Mouse (Mus musculus): Measurements from ENCODE around the gene Gm20388. TPM values are rescaled to one million over a fixed set of nuclear protein-coding genes. Genes with fewer than 3 reads are reported as not detected.
"Not testable (repeated sequence)": the region's sequence is repeated elsewhere in the genome, so short reads cannot be mapped to it uniquely, and the experiment has no call there.

The Gm20388 gene
- polyA plus RNA-seq, 1 experiment from 2014 or later = 5.3 TPM

DNA sequence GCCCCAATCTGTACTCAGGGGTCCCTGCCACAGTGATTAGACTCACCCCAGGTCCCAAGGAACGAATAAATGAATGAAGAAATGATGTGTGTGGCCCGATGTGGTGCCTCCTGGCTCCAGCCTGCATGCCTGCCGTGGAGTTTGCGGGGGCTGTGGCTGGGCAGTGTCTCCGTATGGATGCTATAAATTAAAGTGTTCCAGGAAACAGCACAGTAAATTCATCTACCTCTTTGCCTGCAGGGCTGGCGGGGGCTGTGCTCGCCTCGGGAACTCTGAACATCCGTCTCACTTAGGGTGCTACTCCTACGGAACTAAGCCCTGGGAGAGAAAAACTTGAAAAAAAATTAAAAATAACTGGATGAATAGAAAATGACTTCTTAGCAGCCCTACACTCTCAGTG is 441.5 kb downstream of the Gm20388 start:
- Histone ChIP-seq H3K9ac (ENCODE audit: low read depth, low read length) (no peak overlapping the region; the same call in 1 of the 2 replicates), H3K9me3 (ENCODE audit: control insufficient read depth, low read length) (no peaks in the 10 kb centered on the region), H3K27me3 (replicated peaks; ENCODE audit: control insufficient read depth, insufficient read depth, low read length) (no peaks in the 10 kb centered on the region), H3K4me2 (no peak overlapping the region), H3K4me3 (ENCODE audit: low read depth, low read length) (no peak overlapping the region), H3K36me3 (ENCODE audit: control insufficient read depth, insufficient read depth, low read length) (no peaks in the 10 kb centered on the region), H3K4me1 (replicated peaks; ENCODE audit: control insufficient read depth, insufficient read depth, low read length) (peaks cover 37% of the 10 kb centered on the region), H3K27ac (ENCODE audit: low read depth, low read length) (peak overlapping the region; percentile 16; the same call in 1 of the 2 replicates)
- no peak for ATAC-seq (replicated peaks; ENCODE audit: low FRiP score)
- DNase-seq (ENCODE audit: low spot score) = no peak
- WGBS = 57% methylated on average over 10 of the region's 10 CpGs

GRCm38 (mm10) chr8:120356067-120356466 is 445.4 kb downstream of the Gm20388 start:
- H3K27ac ChIP-seq (ENCODE audit: low read depth, low read length) = no peak overlapping the region
- 71% methylated on average over 9 of the region's 9 CpGs for WGBS
- no peak overlapping the region for H3K9ac ChIP-seq (ENCODE audit: low read depth, low read length)
- no peak for ATAC-seq (replicated peaks; ENCODE audit: low FRiP score)
- H3K4me2 ChIP-seq = no peak overlapping the region
- peaks cover 31% of the 10 kb centered on the region for H3K4me1 ChIP-seq (replicated peaks; ENCODE audit: control insufficient read depth, insufficient read depth, low read length)
- no peak for DNase-seq (ENCODE audit: low spot score)
- no peaks in the 10 kb centered on the region for H3K36me3 ChIP-seq (ENCODE audit: control insufficient read depth, insufficient read depth, low read length)
- no peaks in the 10 kb centered on the region for H3K27me3 ChIP-seq (replicated peaks; ENCODE audit: control insufficient read depth, insufficient read depth, low read length)
- no peaks in the 10 kb centered on the region for H3K9me3 ChIP-seq (ENCODE audit: control insufficient read depth, low read length)
- no peak overlapping the region for H3K4me3 ChIP-seq (ENCODE audit: low read depth, low read length)

- Histone ChIP-seq H3K27me3 (replicated peaks; ENCODE audit: control insufficient read depth, insufficient read depth, low read length) (no peaks in the 10 kb centered on the region), H3K36me3 (ENCODE audit: control insufficient read depth, insufficient read depth, low read length) (no peaks in the 10 kb centered on the region), H3K4me3 (ENCODE audit: low read depth, low read length) (no peak overlapping the region), H3K4me2 (no peak overlapping the region), H3K9ac (ENCODE audit: low read depth, low read length) (no peak overlapping the region), H3K9me3 (ENCODE audit: control insufficient read depth, low read length) (no peaks in the 10 kb centered on the region), H3K27ac (ENCODE audit: low read depth, low read length) (no peak overlapping the region), H3K4me1 (replicated peaks; ENCODE audit: control insufficient read depth, insufficient read depth, low read length) (peaks cover 19% of the 10 kb centered on the region)
- ATAC-seq (replicated peaks; ENCODE audit: low FRiP score) (no peak), DNase-seq (ENCODE audit: low spot score) (no peak)
- 81% methylated on average over 6 of the region's 6 CpGs for WGBS
Observed at GRCm38 (mm10) chr8:120357504-120357903, 446.9 kb downstream of the Gm20388 start.

GRCm38 (mm10) chr8:120361301-120361700 is 450.7 kb downstream of the Gm20388 start:
- ATAC-seq (replicated peaks; ENCODE audit: low FRiP score) = no peak

GRCm38 (mm10) chr8:120363552-120364071 is 453.0 kb downstream of the Gm20388 start:
- Histone ChIP-seq H3K4me1 (replicated peaks; ENCODE audit: control insufficient read depth, insufficient read depth, low read length) (peaks cover 35% of the 10 kb centered on the region), H3K4me3 (ENCODE audit: low read depth, low read length) (no peak overlapping the region), H3K27ac (ENCODE audit: low read depth, low read length) (peak overlapping the region; percentile 59), H3K27me3 (replicated peaks; ENCODE audit: control insufficient read depth, insufficient read depth, low read length) (no peaks in the 10 kb centered on the region), H3K4me2 (no peak overlapping the region), H3K9ac (ENCODE audit: low read depth, low read length) (no peak overlapping the region; the same call in 1 of the 2 replicates), H3K36me3 (ENCODE audit: control insufficient read depth, insufficient read depth, low read length) (no peaks in the 10 kb centered on the region), H3K9me3 (ENCODE audit: control insufficient read depth, low read length) (no peaks in the 10 kb centered on the region)
- ATAC-seq (replicated peaks; ENCODE audit: low FRiP score) = 0 out of 2 replicates have a peak, but pooled peaks have one; percentile 16
- 40% methylated on average over 10 of the region's 10 CpGs for WGBS
- no peak for DNase-seq (ENCODE audit: low spot score)

More at GRCm38 (mm10) chr8:120361301-120361700, 450.7 kb downstream of the Gm20388 start:
- no peaks in the 10 kb centered on the region for H3K27me3 ChIP-seq (replicated peaks; ENCODE audit: control insufficient read depth, insufficient read depth, low read length)
- no peak overlapping the region for H3K9ac ChIP-seq (ENCODE audit: low read depth, low read length)
- no peaks in the 10 kb centered on the region for H3K36me3 ChIP-seq (ENCODE audit: control insufficient read depth, insufficient read depth, low read length)
- H3K4me3 ChIP-seq (ENCODE audit: low read depth, low read length) = no peak overlapping the region
- WGBS = 83% methylated on average over 8 of the region's 8 CpGs
- peaks cover 25% of the 10 kb centered on the region for H3K4me1 ChIP-seq (replicated peaks; ENCODE audit: control insufficient read depth, insufficient read depth, low read length)
- no peak overlapping the region for H3K27ac ChIP-seq (ENCODE audit: low read depth, low read length)
- no peak overlapping the region for H3K4me2 ChIP-seq
- DNase-seq (ENCODE audit: low spot score) = no peak
- no peaks in the 10 kb centered on the region for H3K9me3 ChIP-seq (ENCODE audit: control insufficient read depth, low read length)

DNA sequence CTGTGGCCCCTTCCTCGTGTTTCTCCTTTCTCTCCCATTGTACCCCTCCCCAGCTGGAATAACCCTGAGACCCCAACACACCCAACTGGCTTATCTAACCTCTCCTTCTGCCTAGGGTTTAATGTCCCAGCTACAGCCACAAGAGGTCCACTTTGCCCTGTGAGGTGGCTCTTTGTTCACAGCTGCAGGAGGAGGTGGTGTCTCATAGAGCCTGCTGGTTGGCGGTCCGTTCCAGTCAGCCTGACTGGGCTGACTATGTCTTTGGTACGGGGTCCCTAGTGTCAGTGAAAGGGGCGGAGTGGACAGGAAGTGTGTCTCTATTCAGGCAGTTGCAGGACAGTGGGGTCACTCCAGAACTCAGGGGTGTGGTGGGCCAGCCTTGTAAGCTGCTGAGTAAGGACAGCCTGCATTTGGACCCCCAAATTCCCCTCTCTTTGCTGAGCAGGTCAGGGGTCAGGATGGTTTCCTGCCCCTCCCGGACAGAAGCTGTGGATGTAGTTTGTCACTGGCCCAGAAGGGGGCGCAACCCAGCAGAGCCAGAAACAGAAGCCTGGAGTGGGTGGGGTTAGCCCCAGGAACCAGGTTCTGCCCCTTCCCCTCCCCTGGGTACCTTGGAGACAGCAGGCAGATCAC is 453.6 kb downstream of the Gm20388 start:
- Histone ChIP-seq H3K4me2 (no peak overlapping the region), H3K9me3 (ENCODE audit: control insufficient read depth, low read length) (no peaks in the 10 kb centered on the region), H3K36me3 (ENCODE audit: control insufficient read depth, insufficient read depth, low read length) (no peaks in the 10 kb centered on the region), H3K27ac (ENCODE audit: low read depth, low read length) (peak overlapping the region; percentile 59), H3K4me3 (ENCODE audit: low read depth, low read length) (no peak overlapping the region), H3K27me3 (replicated peaks; ENCODE audit: control insufficient read depth, insufficient read depth, low read length) (no peaks in the 10 kb centered on the region), H3K9ac (ENCODE audit: low read depth, low read length) (no peak overlapping the region), H3K4me1 (replicated peaks; ENCODE audit: control insufficient read depth, insufficient read depth, low read length) (peaks cover 41% of the 10 kb centered on the region)
- ATAC-seq (replicated peaks; ENCODE audit: low FRiP score) (no peak; the same call in 1 of the 2 replicates), DNase-seq (ENCODE audit: low spot score) (no peak)
- whole genome bisulfite sequencing = 22% methylated on average over 7 of the region's 7 CpGs

DNA sequence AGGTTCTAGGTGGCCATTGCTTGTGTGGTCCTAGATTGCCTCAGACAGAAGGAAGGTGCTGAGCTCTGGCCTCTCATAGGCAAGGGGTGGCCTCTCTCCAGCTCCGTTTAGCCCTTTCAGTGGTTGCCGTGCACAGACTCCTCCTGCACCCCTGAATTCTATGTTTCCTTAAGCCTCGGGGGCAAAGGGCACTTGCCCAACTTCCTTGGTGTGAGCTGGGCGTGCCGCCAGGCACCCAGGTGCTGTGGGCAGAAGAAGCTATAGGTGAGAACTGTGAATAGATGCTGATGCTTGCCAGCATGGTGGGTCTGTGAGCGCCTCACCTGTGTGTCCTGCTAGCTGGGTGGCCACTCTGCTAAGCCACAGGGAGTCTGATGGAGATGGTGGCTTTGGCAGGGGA is 456.2 kb downstream of the Gm20388 start:
- no peak for DNase-seq (ENCODE audit: low spot score)
- peaks cover 67% of the 10 kb centered on the region for H3K4me1 ChIP-seq (replicated peaks; ENCODE audit: control insufficient read depth, insufficient read depth, low read length)
- no peaks in the 10 kb centered on the region for H3K36me3 ChIP-seq (ENCODE audit: control insufficient read depth, insufficient read depth, low read length)
- no peak overlapping the region for H3K4me2 ChIP-seq
- H3K4me3 ChIP-seq (ENCODE audit: low read depth, low read length) = no peak overlapping the region
- no peak overlapping the region for H3K9ac ChIP-seq (ENCODE audit: low read depth, low read length)
- no peak overlapping the region for H3K27ac ChIP-seq (ENCODE audit: low read depth, low read length)
- no peaks in the 10 kb centered on the region for H3K9me3 ChIP-seq (ENCODE audit: control insufficient read depth, low read length)
- no peaks in the 10 kb centered on the region for H3K27me3 ChIP-seq (replicated peaks; ENCODE audit: control insufficient read depth, insufficient read depth, low read length)
- ATAC-seq (replicated peaks; ENCODE audit: low FRiP score) = no peak
- 80% methylated on average over 6 of the region's 6 CpGs for WGBS

- peak overlapping the region; percentile 4; the same call in 1 of the 2 replicates for H3K9ac ChIP-seq (ENCODE audit: low read depth, low read length)
- DNase-seq (ENCODE audit: low spot score); H3K9me3 ChIP-seq (ENCODE audit: control insufficient read depth, low read length); H3K4me3 ChIP-seq (ENCODE audit: low read depth, low read length); H3K4me2 ChIP-seq; H3K36me3 ChIP-seq (ENCODE audit: control insufficient read depth, insufficient read depth, low read length); H3K27me3 ChIP-seq (replicated peaks; ENCODE audit: control insufficient read depth, insufficient read depth, low read length); ATAC-seq (replicated peaks; ENCODE audit: low FRiP score): not testable (repeated sequence)
- WGBS = 53% methylated on average over 1 of the region's 1 CpGs
- peak overlapping the region; percentile 93 for H3K27ac ChIP-seq (ENCODE audit: low read depth, low read length)
- H3K4me1 ChIP-seq (replicated peaks; ENCODE audit: control insufficient read depth, insufficient read depth, low read length) = peaks cover 81% of the 10 kb centered on the region
Observed at GRCm38 (mm10) chr8:120368191-120368590, 457.6 kb downstream of the Gm20388 start.
